Mouse (Mus musculus) forebrain, postnatal 0 days (tissue): ENCODE results near the gene Ttc7b. TPM values are rescaled to one million over a fixed set of nuclear protein-coding genes. Genes with fewer than 3 reads are reported as not detected.

Source experiments
- ATAC-seq: fragments of 200-750 bp; cut with Nextera tagmentation; 2 replicates; pipeline ENCODE4 v1.8.0; 2017; ENCODE audit warnings: mild to moderate bottlenecking, moderate library complexity
- DNase-seq: peaks from one replicate; pipeline ENCODE4 v3.0.0-alpha.2; 2015
- H3K27ac ChIP-seq: fragments of 300-500 bp; sonication (generic); 2 replicates; pipeline ENCODE4 v1.5.1; 2014; ENCODE audit warnings: low read depth, mild to moderate bottlenecking, antibody characterized with exemption, low read length, moderate library complexity, mixed read lengths
- H3K27me3 ChIP-seq: fragments of 300-500 bp; sonication (generic); 2 replicates; pipeline ENCODE4 v1.6.1; 2014; ENCODE audit warnings: mild to moderate bottlenecking, low read length, mixed read lengths; ENCODE audit not compliant: insufficient read depth
- H3K36me3 ChIP-seq: fragments of 300-500 bp; sonication (generic); 2 replicates; pipeline ENCODE4 v1.6.1; 2014; ENCODE audit warnings: mild to moderate bottlenecking, moderate library complexity; ENCODE audit not compliant: insufficient read depth
- H3K4me1 ChIP-seq: fragments of 300-500 bp; sonication (generic); 2 replicates; pipeline ENCODE4 v1.6.1; 2014; ENCODE audit warnings: antibody characterized with exemption; ENCODE audit not compliant: insufficient read depth
- H3K4me2 ChIP-seq: fragments of 300-500 bp; sonication (generic); 2 replicates; pipeline ENCODE4 v1.6.1; 2014; ENCODE audit warnings: low read depth, mild to moderate bottlenecking, moderate library complexity
- H3K4me3 ChIP-seq: fragments of 300-500 bp; sonication (generic); 2 replicates; pipeline ENCODE4 v1.5.1; 2014; ENCODE audit warnings: low read depth, low read length, mixed read lengths
- H3K9ac ChIP-seq: fragments of 300-500 bp; sonication (generic); 2 replicates; pipeline ENCODE4 v1.6.1; 2014; ENCODE audit warnings: mild to moderate bottlenecking
- H3K9me3 ChIP-seq: fragments of 300-500 bp; sonication (generic); 2 replicates; pipeline ENCODE4 v1.6.1; 2016; ENCODE audit warnings: low read length
- CTCF ChIP-seq: sonication (generic); IDR thresholded peaks from 2 replicates; pipeline ENCODE4 v1.5.1; 2016; ENCODE audit warnings: antibody characterized with exemption, control low read depth, low read depth
- WGBS: fragments of 180-500 bp; shearing (Covaris S2); extraction: QIAGEN DNeasy Blood & Tissue Kit; methylation state at CpG from one replicate; pipeline ENCODE4 v1.1.7; 2014; 5-methylcytosine and 5-hydroxymethylcytosine counted together
- polyA plus RNA-seq: library from polyadenylated mRNA; unstranded; fragments of >200 nt; fragmentation: Nextera tagmentation; extraction: Ambion mirVana; gene quantifications from 2 replicates; pipeline ENCODE4 v1.2.1, GENCODE M21; 2015
- total RNA-seq: library from RNA; depleted of rRNA; stranded (reverse); fragments of >200 nt; gene quantifications from 2 replicates; pipeline ENCODE4 v1.2.3, GENCODE M21; 2014

Ttc7b gene
- total and polyA plus RNA-seq, 2 experiments from 2014 or later, result 10.8 to 42.2 TPM

- no peak for ATAC-seq
- 85% methylated on average over 11 of the region's 11 CpGs for WGBS
- no peak overlapping the region for H3K4me2 ChIP-seq
- no peak overlapping the region for H3K27ac ChIP-seq
- no peak overlapping the region for H3K4me3 ChIP-seq
- H3K4me1 ChIP-seq, result no peaks in the 10 kb centered on the region; the same call in 1 of the 2 replicates
- no peak for DNase-seq
- no peaks in the 10 kb centered on the region for H3K9me3 ChIP-seq
- no peak for TF ChIP-seq CTCF
- H3K9ac ChIP-seq, result no peak overlapping the region
- H3K36me3 ChIP-seq, result peaks cover 18% of the 10 kb centered on the region; the same call in 1 of the 2 replicates
- no peaks in the 10 kb centered on the region for H3K27me3 ChIP-seq
Measured at GRCm38 (mm10) chr12:100406094-100406493, 114.5 kb downstream of the Ttc7b start.

DNA sequence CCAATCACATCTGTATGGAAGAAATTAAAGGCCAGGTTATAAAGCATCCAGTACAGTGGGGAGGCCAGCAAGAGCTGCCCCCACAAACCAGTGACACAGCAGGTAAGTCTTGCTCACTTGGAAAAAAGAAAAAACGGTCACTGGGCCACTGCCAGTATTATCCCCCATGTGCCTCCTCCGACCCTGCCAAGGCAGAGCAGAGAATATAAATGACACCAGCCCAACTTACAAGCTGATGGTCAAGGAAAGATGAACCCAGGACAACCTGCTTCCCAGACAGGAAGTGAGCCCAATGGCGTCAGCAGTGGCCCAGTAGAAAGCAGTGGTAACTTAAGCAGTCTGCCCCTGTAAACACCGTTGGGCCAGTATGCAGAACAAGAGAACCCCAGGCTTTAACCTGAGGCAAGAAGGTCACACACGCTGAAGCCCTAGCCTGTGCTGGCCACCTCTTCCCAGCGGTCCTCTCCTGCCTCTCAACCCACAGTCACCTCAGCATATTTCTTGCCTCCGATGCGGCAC, 115.1 kb downstream of the Ttc7b start:
- Histone ChIP-seq H3K27ac (no peak overlapping the region), H3K4me1 (no peaks in the 10 kb centered on the region; the same call in 1 of the 2 replicates), H3K27me3 (no peaks in the 10 kb centered on the region), H3K9me3 (no peaks in the 10 kb centered on the region), H3K4me3 (no peak overlapping the region), H3K36me3 (peaks cover 23% of the 10 kb centered on the region; the same call in 1 of the 2 replicates), H3K9ac (no peak overlapping the region), H3K4me2 (no peak overlapping the region)
- TF ChIP-seq CTCF, result no peak
- ATAC-seq (no peak), DNase-seq (no peak)
- 91% methylated on average over 8 of the region's 8 CpGs for WGBS

DNA sequence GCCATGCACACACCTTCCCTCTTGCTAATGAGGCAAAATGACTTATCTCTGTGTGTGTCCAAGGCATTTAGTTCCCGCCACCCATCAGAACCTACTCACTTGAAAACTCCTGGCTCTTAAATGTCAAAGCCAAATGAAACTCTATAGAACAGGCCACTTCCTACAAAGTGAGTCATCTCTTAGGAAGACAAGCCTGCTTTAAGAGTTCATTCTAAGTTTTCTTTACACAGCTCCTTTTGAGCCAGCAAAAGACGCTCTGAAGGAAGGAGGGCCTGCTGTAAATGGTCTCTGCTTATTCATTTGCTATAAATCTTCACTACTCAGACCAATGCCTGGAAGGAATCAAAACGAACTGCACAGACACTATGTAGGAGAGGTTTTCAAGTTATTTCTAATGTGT, 116.2 kb downstream of the Ttc7b start:
- Histone ChIP-seq H3K36me3 (peaks cover 28% of the 10 kb centered on the region; the same call in 1 of the 2 replicates), H3K9ac (no peak overlapping the region), H3K4me2 (no peak overlapping the region), H3K4me3 (no peak overlapping the region), H3K4me1 (no peaks in the 10 kb centered on the region; the same call in 1 of the 2 replicates), H3K9me3 (no peaks in the 10 kb centered on the region), H3K27ac (no peak overlapping the region), H3K27me3 (no peaks in the 10 kb centered on the region)
- DNase-seq, result no peak
- no peak for TF ChIP-seq CTCF
- WGBS, result 72% methylated on average over 3 of the region's 3 CpGs
- ATAC-seq, result no peak

DNA sequence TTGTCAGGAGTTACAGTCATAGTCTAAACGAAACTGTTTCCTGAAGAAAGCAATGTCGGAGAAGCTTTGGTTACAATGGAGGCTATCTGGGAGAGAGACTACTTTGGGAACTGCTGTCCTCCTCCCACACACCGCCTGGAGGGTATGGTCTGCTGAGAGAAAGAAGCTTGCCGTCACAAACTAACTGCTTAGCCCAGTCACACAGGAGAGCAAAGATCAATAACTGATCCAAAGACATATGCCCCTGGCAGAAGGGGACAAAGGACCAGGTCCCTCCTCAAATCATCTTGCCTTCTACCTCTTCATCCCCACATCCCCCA, 117.7 kb downstream of the Ttc7b start:
- H3K36me3 ChIP-seq, result peaks cover 35% of the 10 kb centered on the region; the same call in 1 of the 2 replicates
- H3K27me3 ChIP-seq, result no peaks in the 10 kb centered on the region
- H3K9me3 ChIP-seq, result no peaks in the 10 kb centered on the region
- DNase-seq (no peak), ATAC-seq (no peak)
- H3K27ac ChIP-seq, result no peak overlapping the region
- 92% methylated on average over 4 of the region's 4 CpGs for WGBS
- no peak overlapping the region for H3K9ac ChIP-seq
- TF ChIP-seq CTCF, result no peak
- H3K4me1 ChIP-seq, result peaks cover 10% of the 10 kb centered on the region
- H3K4me2 ChIP-seq, result no peak overlapping the region
- no peak overlapping the region for H3K4me3 ChIP-seq

GRCm38 (mm10) chr12:100402296-100403004, 118.2 kb downstream of the Ttc7b start:
- Histone ChIP-seq H3K36me3 (peaks cover 35% of the 10 kb centered on the region; the same call in 1 of the 2 replicates), H3K27ac (no peak overlapping the region), H3K4me2 (no peak overlapping the region), H3K4me1 (peaks cover 12% of the 10 kb centered on the region), H3K4me3 (no peak overlapping the region), H3K9me3 (no peaks in the 10 kb centered on the region), H3K27me3 (no peaks in the 10 kb centered on the region), H3K9ac (no peak overlapping the region)
- no peak for DNase-seq
- TF ChIP-seq CTCF, result no peak
- 89% methylated on average over 10 of the region's 10 CpGs for WGBS
- ATAC-seq, result no peak

DNA sequence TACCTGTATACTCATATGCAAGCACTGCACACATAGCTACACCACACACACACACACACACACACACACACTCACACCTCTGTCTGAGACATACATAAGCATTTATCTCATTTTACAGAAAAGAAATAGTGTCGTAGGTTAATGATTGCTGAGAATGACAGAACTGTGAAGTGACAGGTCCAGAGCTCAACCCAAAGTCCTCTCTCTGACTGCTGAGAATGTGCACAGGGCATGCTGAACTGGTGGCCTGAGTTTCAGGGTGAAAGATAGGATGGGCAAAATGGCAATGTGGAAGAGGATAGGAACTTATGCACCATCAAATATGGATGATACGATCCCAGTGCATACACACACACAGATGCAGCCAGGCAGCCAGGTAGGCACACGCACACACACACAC, 120.5 kb downstream of the Ttc7b start:
- no peak overlapping the region for H3K27ac ChIP-seq
- DNase-seq (no peak), ATAC-seq (no peak)
- H3K9ac ChIP-seq, result no peak overlapping the region
- peaks cover 12% of the 10 kb centered on the region for H3K4me1 ChIP-seq
- no peak overlapping the region for H3K4me2 ChIP-seq
- H3K9me3 ChIP-seq, result no peaks in the 10 kb centered on the region
- peaks cover 35% of the 10 kb centered on the region for H3K36me3 ChIP-seq
- no peaks in the 10 kb centered on the region for H3K27me3 ChIP-seq
- 90% methylated on average over 3 of the region's 3 CpGs for WGBS
- TF ChIP-seq CTCF, result no peak
- H3K4me3 ChIP-seq, result no peak overlapping the region

DNA sequence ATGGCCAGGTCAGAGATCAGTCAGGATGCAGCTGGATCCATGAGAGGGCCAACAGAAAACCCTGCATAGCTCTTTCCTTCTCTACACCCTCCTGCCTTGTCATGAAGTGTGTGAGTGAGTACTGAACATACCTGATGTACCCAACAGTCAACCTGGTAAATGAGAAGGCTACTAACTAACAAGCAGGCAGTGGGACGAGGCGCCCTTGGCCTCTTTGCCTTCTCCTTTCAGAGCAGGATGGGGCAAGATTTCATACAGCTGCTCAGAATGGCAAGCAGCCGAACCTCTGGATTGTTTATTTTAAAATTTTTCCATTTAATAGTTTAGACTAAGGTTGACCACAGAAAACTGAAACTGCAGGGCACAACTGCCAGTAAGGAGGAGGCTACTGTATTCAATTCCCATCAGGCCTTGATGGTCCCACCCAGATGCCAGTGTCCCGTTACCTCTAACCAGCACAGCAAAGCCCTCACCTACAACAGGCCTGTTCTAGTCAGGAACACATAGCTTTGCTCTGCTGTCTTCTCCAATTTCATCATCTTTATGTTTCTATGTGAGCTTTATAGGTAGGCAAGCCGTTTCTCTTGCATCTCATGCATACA, 121.4 kb downstream of the Ttc7b start:
- peaks cover 12% of the 10 kb centered on the region for H3K4me1 ChIP-seq
- ATAC-seq, result no peak
- DNase-seq, result no peak
- H3K27ac ChIP-seq, result peak overlapping the region; percentile 35; the same call in 1 of the 2 replicates
- no peak for TF ChIP-seq CTCF
- 87% methylated on average over 5 of the region's 5 CpGs for WGBS
- no peak overlapping the region for H3K4me3 ChIP-seq
- H3K9me3 ChIP-seq, result no peaks in the 10 kb centered on the region
- H3K36me3 ChIP-seq, result peaks cover 43% of the 10 kb centered on the region
- no peaks in the 10 kb centered on the region for H3K27me3 ChIP-seq
- H3K9ac ChIP-seq, result no peak overlapping the region
- H3K4me2 ChIP-seq, result no peak overlapping the region
